Mouse (Mus musculus) left cerebral cortex, postnatal 14 days (tissue): ENCODE data around the gene Ece1. TPM values are rescaled to one million over a fixed set of nuclear protein-coding genes. Genes with fewer than 3 reads are reported as not detected.

ENCODE experiments used
- DNase-seq, 2 experiments: peaks; one replicate each; pipeline ENCODE4 v3.0.0; 2021 to 2022; ENCODE audit warnings: low spot score in 2 of 2, mixed read lengths in 1 of 2
- intact Hi-C: fragments of 180-260 bp; cut with DNase I; formaldehyde crosslinking; loops from one replicate; pipeline ENCODE4 v1.15.1; 2025
- total RNA-seq, 2 experiments: library from RNA; stranded (reverse); gene quantifications; 2 replicates each; pipeline ENCODE4 v1.2.3; 2021

Ece1 gene
- total RNA-seq, 2 experiments from 2014 or later, result 80.9 to 84.3 TPM

DNA sequence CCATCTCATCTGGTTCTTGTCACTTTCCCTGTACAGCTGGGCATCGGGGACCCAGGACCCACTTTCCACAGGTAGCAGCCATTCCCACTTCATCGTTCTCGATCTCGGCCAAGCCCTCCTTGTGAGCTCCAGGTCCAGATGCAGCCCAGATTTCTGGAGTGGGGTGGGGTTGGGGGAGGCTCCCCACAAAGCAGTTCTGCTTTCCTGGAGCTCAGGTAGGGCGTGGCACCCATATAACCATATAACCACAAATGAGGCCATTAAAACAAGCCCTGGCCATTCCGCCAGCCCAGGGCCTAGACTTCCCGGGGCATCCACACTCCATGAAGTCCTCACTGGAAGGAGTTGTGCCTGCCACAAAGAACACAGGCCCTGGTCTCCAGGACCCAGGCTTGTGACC, 46.5 kb downstream of the Ece1 start:
- DNase-seq, result no peak
- intact Hi-C loops, result no loop called here

DNA sequence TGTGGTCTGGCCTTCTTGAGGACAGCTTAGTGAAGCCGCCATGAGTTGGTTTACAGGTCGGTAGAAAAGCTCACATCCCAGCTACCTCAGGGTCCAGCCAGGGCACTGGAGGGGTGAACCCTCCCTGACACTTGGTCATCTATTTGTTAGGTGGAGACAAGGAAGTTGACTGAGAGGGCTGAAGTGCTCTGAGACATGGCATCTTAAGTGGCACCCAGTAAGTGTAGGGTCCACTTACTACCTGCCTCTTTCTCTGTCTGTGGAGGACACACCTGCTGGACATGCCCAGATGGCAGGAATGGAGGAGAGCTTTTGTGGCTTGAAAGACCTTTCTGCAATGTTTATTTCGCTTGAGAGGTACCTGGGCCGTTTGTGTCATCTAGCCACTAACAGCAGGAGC, 46.9 kb downstream of the Ece1 start:
- intact Hi-C loops, result no loop called here
- DNase-seq, result no peak

DNA sequence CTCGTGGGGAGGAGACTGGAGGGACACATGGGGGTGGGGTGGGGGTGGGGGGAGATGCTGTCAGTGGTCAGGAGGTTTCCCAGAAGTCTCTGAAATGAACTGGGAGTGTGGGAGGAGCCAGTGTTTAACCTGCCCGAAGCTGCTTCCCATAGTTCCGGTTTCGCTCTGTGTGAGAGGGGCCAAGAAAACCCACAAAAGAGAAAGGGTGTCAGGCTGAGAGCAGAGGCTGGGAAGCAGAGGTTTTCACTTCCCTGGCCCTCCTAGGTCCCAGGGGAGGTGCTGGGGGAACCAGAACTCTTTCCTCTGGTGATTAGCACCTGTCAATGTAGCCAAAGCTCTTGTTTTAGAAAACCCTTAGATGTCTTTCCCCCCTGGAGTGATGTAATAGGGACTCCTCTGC, 47.4 kb downstream of the Ece1 start:
- no peak for DNase-seq
- intact Hi-C loops, result no loop called here

DNA sequence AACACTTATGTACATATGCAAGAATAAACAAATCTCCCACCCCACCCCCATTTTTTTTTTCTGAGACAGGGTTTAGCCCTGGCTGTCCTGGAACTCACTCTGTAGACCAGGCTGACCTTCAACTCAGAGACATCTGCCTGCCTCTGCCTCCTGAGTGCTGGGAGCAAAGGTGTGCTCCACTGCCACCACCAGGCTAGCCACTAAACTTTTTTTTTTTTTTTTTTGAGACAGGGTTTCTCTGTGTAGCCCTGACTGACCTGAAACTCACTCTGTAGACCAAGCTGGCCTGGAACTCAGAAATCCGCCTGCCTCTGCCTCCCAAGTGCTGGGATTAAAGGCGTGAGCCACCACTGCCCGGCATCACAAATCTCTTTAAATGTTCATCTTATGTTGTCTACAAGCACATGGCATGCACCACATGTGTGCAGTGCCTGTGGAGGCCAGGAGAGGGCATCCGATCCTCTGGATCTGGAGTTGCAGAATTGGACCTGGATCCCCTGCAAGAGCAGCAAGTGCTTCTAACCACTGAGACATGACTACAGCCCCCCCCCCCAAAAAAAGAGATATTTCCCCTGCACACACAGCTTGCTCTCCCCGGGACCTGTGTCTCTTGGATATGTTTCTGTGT, 48.5 kb downstream of the Ece1 start:
- intact Hi-C loops, result loop anchor here (5.0 kb wide), 1 partner anchor 43 kb away; no protein-coding TSS in a partner anchor
- DNase-seq, result peak in 1 of 2 experiments; percentile 71

DNA sequence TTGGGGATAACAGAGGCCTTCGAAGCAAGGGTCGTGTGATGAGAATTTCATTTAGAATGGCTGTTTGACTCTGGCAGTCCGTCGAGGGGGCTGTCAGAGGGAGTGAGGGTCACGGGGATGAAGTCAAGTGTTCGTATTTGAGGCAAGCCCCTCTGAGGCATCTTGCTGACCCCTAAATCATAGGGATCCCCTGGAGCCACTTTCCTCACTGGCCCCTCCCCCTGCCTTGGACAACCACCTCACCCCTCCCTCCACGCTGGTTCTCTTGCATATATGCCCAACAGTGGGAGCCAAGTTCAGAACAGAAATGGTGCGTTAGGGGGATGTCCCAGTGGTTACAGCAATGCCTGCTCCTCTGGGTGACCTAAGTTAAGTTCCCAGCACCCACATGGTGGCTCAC, 49.6 kb downstream of the Ece1 start:
- DNase-seq, result no peak
- intact Hi-C loops, result loop anchor here (5.0 kb wide), 1 partner anchor 44 kb away; no protein-coding TSS in a partner anchor

DNA sequence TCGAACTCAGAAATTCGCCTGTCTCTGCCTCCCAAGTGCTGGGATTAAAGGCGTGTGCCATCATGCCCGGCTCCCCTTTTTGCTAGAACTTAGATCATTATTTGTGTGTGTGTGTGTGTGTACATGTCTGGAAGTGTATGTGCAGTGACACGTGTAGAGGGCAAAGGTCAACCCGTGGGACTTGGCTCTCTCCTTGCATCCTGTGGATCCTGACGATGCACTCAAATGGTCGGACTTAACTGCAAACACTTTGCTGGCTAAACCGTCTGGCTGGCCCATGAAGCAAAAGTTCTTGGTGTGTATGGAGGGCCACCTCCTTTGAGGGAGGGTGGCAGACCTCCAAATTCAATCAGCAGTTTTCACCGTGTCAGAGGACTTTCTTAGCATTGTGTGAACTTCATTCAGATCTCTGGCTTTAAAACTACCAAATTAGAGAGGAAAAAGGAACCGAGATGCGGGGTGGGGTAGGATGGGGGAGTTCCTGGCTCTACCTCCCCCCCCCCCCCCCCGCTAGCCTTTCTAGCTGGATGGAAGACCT, 50.8 kb downstream of the Ece1 start:
- intact Hi-C loops, result loop anchor here (5.0 kb wide), 1 partner anchor 46 kb away; no protein-coding TSS in a partner anchor
- DNase-seq, result no peak

DNA sequence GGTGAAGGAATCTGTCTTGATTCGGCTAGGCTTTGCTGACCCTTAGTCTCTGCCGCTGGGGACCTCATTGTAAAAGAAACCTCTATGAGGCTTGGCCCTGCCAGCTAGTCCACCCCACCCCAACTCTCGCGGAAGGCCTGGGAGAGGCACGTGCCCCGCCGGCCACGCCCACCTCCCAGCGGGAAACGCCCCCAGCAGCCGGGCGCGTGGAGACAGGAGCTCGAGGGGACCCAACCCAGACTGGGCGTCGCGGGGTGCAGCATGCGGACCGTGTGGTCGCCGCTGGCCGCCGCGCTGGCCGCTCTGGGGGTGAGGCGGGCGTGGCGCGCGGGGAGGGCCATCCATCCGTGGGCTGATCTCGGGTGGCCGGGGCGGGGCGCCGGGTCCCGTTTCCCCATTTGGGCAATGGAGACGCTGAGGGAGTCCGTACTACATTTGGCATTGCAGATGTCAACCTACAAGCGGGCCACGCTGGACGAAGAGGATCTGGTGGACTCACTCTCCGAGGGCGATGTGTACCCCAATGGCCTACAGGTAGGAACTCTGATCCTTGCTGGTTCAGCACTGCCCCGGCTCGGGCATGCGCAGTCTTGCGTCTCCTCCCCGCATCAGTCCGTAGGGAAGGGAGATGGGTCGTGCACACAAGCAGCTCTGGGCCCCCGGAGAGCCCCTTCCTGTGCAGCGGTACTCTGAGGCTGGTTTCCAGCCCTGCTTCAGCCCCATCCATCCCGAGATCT, 51.5 kb downstream of the Ece1 start:
- peak in 1 of 2 experiments; percentile 38 for DNase-seq
- intact Hi-C loops, result loop anchor here (5.0 kb wide), 1 partner anchor 46 kb away; no protein-coding TSS in a partner anchor

DNA sequence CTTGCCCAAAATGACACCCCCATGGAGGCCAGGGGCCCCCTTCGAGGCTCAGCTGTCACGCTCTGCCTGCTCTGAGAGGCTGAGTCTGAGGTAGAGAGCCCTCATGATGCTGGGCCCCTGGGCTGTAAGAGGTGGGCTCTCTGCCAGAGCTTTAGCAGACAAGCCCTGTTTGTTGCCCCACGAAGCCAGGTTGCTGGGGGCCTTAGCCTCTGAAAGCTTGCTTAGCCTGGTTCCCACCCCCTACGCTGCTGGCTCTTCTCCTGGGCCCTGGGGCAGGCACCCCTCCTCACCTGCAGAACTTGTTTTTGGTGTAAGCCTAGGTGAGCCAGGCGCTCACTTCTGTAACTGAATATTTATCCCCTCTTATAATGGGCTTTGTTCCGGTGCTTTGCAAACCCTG, 55.6 kb downstream of the Ece1 start:
- no peak for DNase-seq
- intact Hi-C loops, result no loop called here

DNA sequence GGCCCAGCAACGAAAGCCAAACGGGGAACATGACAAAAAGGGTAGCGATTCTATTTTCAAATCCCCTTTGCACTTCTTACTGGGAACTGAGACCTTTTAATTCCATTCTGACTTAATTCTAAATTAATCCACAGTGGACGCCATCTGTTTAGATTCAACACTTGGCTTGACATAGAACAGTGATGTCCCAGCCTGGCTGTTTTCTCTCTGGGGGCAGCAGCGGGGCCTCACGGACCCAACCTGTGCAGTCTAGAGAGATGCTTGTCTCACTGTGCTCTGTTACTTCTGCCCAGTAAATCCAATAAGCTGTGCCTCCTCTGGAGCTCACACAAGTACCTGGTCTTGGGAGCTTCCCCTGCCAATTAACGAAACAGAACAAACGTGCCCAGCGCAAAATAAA, 56.5 kb downstream of the Ece1 start:
- DNase-seq, result no peak
- intact Hi-C loops, result no loop called here

DNA sequence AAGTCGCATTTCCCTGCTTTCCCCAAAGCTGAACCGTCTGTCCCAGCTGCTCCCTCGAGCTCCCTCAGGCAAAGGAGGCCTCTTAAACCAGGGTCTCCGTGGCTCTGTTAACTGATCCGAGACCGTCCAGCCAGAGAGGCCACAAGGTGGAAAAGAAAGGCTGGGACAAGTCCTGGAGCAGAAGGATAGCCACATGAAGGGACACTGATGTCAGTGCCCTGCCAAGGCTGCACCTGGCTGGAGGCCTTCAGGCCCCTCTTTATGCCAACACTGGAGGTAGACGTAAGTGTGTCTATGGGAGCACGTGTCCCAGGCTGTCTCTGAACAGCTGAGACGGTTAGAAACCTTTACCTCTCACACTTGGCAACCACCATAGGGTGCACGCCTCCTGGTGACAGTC, 57.1 kb downstream of the Ece1 start:
- no peak for DNase-seq
- intact Hi-C loops, result no loop called here

DNA sequence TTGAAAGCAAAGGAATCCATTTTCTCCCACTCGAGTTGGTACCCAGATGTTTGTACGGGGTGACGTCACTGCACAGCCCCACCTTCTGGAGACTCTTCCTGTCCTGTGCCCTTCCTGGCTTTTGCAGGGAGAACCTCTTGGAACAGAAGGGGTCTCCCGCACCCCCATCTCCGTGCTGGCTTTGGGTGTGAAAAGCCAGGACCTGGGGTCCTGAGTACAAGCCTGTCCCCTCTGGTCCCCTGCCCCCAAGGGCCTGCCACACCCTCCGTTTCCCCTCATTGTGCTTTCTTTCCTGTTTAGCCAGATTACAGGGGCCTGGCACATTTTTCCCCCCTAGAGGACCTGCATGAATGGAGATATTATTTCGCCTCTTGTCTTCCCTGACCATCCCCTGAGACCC, 58.0 kb downstream of the Ece1 start:
- DNase-seq, result no peak
- intact Hi-C loops, result no loop called here

DNA sequence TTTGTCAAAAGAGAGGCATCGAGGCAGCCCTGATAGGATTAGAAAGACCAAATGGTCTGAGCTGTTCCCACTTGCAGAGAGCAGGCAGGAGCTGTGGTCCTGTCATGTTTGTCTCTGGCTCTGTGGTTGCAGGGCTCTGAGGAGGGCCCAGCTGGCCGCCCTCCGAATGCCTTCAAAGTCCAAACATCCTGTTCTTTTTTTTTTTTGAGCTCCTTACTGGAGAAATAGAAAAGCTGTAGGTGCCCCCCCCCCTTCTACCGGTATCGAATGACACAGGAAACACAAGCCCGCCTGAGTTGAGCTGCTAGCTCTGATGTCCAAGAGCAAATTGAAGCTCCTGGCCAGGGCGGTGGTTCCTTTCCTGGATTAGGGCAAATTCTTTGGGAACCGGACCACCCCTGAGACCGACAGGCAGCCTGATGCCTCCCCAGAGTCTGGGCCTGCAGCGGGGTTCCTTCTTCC, 58.5 kb downstream of the Ece1 start:
- no peak for DNase-seq
- intact Hi-C loops, result no loop called here

DNA sequence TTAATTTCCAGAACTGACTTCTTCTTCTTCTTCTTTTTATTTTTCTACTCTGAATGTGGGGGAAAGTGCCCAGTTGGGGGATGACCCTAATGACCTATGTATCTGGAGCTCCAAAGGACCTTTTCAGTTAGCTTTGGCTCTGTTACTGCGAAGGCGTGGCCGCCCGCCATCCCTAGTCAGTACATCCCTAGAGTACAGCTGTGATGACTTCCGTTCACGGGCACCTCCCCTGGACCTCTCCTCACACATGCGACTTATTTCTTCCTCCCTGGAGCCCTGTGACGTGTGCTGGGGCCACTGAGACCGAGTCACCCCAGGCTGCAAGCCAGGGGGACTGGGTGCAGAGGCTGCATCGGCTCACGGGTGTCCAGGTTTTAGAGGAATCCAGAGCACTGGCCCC, 59.5 kb downstream of the Ece1 start:
- intact Hi-C loops, result no loop called here
- no peak for DNase-seq

DNA sequence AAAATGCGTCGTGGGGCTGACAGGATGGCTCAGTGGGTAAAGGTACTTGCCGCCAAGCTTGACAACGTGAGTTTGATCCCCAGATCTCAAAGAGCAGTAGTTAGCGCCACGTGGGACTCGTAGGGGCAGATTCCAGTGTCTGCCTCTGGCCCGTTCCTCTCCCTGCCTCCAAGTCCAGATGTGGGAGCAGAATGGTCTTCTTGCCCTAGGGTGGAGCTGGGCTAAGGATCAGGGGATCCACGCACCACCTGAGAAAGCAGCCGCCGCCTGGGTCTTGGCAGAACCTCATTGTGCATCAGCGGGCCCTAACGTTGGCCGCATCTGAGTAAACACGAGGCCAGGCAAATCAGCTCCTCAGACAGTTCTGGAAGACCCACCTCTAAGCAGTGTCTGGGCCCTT, 61.0 kb downstream of the Ece1 start:
- intact Hi-C loops, result no loop called here
- no peak for DNase-seq

DNA sequence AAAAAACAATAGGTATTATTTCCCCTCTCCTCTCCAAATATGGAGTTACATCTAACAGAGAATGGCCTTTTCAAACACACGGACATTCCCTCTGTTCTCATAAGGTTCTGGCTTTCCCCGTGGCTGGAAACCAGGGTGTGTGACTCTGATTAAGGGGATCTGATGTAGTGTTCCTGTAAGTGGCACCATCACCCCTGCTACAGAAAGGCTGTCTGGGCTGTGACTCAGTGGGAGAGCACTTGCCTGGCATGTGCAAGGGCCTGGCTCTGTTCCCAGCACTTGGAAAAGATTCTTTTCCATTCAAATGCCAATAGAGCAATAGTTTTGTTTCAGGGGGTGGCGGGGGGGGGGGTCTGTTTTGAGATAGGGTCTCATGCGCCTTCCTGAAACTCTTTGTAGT, 63.1 kb downstream of the Ece1 start:
- DNase-seq, result no peak
- intact Hi-C loops, result no loop called here

DNA sequence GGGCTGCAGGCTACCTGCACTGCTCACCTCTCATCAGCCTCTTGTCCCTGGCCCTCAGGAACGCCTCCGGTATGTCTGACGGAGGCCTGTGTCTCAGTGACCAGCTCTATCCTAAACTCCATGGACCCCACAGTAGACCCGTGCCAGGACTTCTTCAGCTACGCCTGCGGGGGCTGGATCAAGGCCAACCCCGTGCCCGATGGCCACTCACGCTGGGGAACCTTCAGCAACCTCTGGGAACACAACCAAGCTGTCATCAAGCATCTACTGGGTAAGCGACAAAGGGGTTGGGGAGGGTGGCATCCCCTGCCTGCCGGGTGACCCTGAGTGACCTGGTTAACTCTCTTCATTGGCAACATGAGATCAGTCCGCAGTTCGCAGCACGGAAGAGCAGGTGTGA, 64.1 kb downstream of the Ece1 start:
- no peak for DNase-seq
- intact Hi-C loops, result no loop called here

DNA sequence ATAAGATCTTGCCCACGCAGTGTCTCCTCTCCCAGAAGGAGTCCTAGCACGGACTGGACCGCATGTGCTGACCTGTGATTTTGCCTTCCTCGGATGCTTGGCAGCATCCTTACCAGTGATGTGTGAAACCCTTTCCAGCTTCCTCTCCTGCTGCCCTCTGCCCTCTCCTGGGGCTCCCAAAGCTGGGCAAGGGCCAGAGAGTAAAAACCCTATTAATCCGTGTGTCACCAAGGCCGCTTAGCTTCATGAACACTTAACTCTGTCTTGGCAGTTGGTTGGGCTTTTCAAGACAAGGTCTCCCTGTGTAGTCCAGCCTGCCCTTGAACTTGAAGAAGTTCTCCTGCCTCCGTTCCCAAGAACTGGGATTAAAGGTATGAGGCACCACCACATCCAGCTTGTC, 65.1 kb downstream of the Ece1 start:
- no peak for DNase-seq
- intact Hi-C loops, result no loop called here

DNA sequence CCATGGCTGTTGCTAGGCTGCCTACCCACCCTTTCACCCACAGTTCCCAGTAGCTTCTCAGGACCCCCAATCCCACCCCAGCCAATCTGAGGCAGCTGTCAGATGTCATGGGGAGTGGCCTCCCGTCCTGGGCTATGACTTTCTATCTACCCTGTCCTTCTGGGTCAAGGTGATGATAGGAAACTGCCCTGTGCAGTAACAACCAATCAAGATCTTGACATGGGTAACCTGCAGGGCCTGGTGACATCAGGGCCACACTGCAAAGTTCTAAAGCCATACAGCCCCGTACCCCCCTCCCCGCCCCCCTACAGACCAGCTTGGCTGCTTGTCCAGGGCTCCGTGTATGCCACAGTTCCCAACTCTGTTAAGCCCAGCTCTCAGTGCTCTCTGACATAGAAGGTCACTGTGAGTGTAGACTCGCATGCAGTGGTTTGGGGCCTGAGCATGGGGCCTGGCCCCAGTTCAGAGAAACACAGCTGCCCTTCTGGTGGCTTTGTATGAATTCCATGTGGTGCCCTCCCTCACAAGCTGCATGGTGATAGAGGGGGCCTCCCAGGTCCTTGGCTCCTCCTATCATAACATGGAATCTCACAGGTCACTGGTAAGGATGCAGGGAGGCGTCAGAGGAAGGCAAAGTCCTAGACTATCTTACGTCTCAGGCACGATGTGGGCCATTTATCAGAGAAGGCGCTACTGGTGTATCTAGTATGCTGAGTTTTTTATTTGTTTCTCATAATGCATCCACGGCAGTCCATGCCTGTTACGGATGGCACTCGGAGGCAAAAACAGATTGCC, 65.9 kb downstream of the Ece1 start:
- intact Hi-C loops, result no loop called here
- no peak for DNase-seq

DNA sequence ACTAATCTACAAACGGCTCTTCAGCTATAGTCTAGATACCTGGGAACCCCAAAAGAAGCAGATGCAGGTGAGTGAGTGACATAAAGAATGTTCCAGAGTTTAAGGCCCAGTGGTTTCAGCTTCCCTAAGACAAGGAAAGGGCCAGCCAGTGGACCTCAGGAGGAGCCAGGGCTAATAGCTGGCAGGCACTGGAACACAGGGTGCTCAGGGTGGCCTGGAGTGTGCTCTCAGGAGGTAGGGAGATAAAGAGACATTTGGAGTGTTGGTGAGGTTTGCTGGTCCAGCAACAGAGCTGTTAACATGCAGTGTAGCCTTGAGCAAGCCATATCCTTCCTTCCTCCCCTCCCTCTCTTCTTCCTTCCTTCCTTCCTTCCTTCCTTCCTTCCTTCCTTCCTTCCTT, 66.8 kb downstream of the Ece1 start:
- no peak for DNase-seq
- intact Hi-C loops, result no loop called here

DNA sequence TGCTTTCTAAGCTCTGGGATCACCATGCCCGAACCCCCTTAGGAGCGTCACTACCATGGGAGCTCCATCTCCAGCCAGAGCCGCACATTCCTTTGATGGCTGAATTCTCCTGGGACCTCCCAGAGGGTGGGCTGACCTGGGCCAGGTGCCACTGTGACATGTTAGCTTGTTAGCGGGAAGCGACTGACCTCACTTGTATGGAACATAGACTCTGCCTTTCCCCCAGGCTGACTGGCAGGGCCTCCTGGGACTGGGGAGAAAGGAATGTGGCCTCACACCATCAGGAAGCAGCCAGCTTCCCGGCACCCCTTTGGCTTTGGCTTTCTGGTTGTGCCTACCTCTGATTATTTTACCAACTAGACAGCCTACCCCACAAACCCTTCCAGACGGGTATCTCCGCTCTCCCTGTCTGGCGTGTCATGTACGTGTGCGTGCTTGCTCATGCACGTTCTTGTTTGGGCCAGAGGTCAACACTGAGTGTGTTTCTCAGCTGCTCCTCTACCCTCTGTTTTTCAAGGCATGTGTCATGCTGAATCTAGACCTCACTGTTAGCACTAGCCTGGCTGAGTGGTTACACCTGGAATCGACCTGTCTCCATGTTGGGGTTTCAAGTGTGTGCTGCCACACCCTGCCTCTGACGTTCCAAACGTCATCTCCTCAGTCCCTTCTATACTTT, 67.4 kb downstream of the Ece1 start:
- intact Hi-C loops, result no loop called here
- no peak for DNase-seq
